Mouse (Mus musculus) liver, adult 2 months (tissue): ENCODE results near the gene Mxd3. TPM values are rescaled to one million over a fixed set of nuclear protein-coding genes. Genes with fewer than 3 reads are reported as not detected.
A peak's percentile ranks its signal among the peaks of the same experiment; 100 is the strongest.

ENCODE experiments used
- DNase-seq: peaks from one replicate; pipeline ENCODE4 v3.0.0-alpha.2; 2011; ENCODE audit warnings: low read depth, low spot score; ENCODE audit errors: extremely low read depth
- H3K27ac ChIP-seq: fragments of 200-500 bp; replicated peaks from 2 replicates; pipeline ENCODE4 v1.5.1; 2012; ENCODE audit warnings: low read depth, mild to moderate bottlenecking, control low read depth, inconsistent platforms, low read length; ENCODE audit not compliant: insufficient read depth
- H3K27me3 ChIP-seq: fragments of 200-500 bp; 2 replicates; pipeline ENCODE4 v1.6.1; 2012; ENCODE audit warnings: mild to moderate bottlenecking, moderate library complexity, low read length, inconsistent platforms; ENCODE audit not compliant: control insufficient read depth, insufficient read depth
- H3K36me3 ChIP-seq: fragments of 200-500 bp; 2 replicates; pipeline ENCODE4 v1.6.1; 2012; ENCODE audit warnings: low read length, inconsistent platforms; ENCODE audit not compliant: control insufficient read depth, insufficient read depth
- H3K4me1 ChIP-seq: fragments of 200-500 bp; 2 replicates; pipeline ENCODE4 v1.6.1; 2011; ENCODE audit warnings: low read length; ENCODE audit not compliant: control insufficient read depth, insufficient read depth
- H3K4me3 ChIP-seq: fragments of 200-500 bp; 2 replicates; pipeline ENCODE4 v1.5.1; 2011; ENCODE audit warnings: low read depth, mild to moderate bottlenecking, control low read depth, low read length, moderate library complexity; ENCODE audit not compliant: insufficient read depth
- H3K79me2 ChIP-seq: fragments of 200-500 bp; 2 replicates; pipeline ENCODE4 v1.6.1; 2012; ENCODE audit warnings: inconsistent platforms, mild to moderate bottlenecking, low read length, moderate library complexity; ENCODE audit not compliant: control insufficient read depth, insufficient read depth
- H3K9ac ChIP-seq: fragments of 200-500 bp; 2 replicates; pipeline ENCODE4 v1.6.1; 2012; ENCODE audit warnings: low read depth, mild to moderate bottlenecking, control low read depth, inconsistent platforms, low read length
- CTCF ChIP-seq: fragments of 200-500 bp; IDR thresholded peaks from 2 replicates; pipeline ENCODE4 v1.5.1; 2011; ENCODE audit warnings: low read depth, low read length, control low read depth
- POLR2A ChIP-seq: fragments of 200-500 bp; IDR thresholded peaks from 2 replicates; pipeline ENCODE4 v1.6.1; 2011; ENCODE audit warnings: low read length, control low read depth; ENCODE audit not compliant: insufficient read depth; ENCODE audit errors: extremely low read depth
- WGBS: fragments of 180-500 bp; shearing (Covaris S2); methylation state at CpG from one replicate; pipeline ENCODE4 v1.1.7; 2018; 5-methylcytosine and 5-hydroxymethylcytosine counted together
- polyA plus RNA-seq: library from polyadenylated mRNA; depleted of rRNA; stranded (reverse); fragments of >200 nt; gene quantifications from 2 replicates; pipeline ENCODE4 v1.2.3, GENCODE M21; 2012
- total RNA-seq: library from RNA; depleted of rRNA; stranded (reverse); fragments of >200 nt; gene quantifications from 2 replicates; pipeline ENCODE4 v1.2.3, GENCODE M21; 2014

The Mxd3 gene
- total and polyA plus RNA-seq, 2 experiments = 0.27 TPM; not detected in 1

DNA sequence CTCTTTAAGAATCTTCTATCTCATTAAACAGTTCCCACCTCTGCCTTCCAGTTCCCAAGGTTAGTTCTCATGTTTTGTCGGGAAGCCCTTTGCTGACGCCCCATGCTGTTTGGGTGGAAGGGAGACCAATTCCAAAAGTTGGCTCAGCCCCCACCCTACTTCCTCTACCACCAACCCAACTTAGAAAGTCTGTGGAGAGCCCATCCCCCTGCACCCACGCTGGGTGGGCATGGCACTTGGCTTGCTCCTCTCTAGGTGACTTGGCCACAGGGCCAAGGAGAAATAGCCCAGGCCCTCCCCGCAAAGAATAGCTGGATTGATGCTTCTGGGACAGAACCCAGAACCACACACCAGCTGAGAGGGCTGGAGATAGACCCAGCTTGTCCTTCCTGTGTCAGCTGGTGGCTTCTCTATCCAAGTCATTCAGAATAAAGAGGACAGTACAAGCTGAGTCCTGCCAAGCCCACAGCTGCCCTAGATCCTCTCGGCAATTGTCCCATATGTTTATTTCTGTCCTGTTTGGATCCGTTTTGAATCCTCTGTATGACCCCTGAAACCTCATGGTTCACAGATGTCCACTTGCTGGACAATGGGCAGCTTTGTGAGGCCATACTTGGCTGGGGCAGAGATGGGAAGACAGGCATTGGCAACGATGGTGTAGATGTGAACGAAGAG, 41.5 kb upstream of the Mxd3 start:
- no peak overlapping the region for H3K27ac ChIP-seq
- DNase-seq = no peak
- no peaks in the 10 kb centered on the region for H3K27me3 ChIP-seq
- WGBS = 83% methylated on average over 8 of the region's 8 CpGs
- H3K9ac ChIP-seq = no peak overlapping the region
- H3K4me3 ChIP-seq = no peak overlapping the region
- TF ChIP-seq CTCF (no peak), POLR2A (no peak)
- peaks cover 4% of the 10 kb centered on the region; the same call in 1 of the 2 replicates for H3K4me1 ChIP-seq
- no peaks in the 10 kb centered on the region for H3K36me3 ChIP-seq
- H3K79me2 ChIP-seq = no peaks in the 10 kb centered on the region

DNA sequence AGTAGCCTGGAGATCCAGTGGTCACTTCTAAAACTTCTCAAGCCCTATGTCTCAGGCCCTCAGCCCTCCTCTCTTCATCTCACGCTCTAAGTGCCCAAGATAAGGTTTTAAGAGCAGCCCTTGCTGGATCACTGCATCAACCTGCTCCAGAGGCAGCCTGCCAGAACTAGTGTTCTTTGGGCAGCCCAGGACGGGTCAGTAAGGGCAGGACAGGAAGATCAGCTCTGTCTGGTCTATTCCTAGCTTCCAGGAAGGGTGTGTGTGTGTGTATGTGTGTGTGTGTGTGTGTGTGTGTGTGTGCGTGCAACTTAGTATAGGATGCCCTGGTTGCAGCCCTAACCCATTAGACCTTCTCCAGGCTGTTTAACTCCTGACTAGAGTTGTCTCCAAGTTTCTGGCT, 40.6 kb upstream of the Mxd3 start:
- no peaks in the 10 kb centered on the region for H3K79me2 ChIP-seq
- no peaks in the 10 kb centered on the region for H3K27me3 ChIP-seq
- WGBS = 44% methylated on average over 3 of the region's 3 CpGs
- DNase-seq = no peak
- H3K9ac ChIP-seq = no peak overlapping the region
- no peak overlapping the region for H3K27ac ChIP-seq
- no peak overlapping the region for H3K4me3 ChIP-seq
- no peak for TF ChIP-seq CTCF
- TF ChIP-seq POLR2A = no peak
- peaks cover 2% of the 10 kb centered on the region; the same call in 1 of the 2 replicates for H3K4me1 ChIP-seq
- no peaks in the 10 kb centered on the region for H3K36me3 ChIP-seq

DNA sequence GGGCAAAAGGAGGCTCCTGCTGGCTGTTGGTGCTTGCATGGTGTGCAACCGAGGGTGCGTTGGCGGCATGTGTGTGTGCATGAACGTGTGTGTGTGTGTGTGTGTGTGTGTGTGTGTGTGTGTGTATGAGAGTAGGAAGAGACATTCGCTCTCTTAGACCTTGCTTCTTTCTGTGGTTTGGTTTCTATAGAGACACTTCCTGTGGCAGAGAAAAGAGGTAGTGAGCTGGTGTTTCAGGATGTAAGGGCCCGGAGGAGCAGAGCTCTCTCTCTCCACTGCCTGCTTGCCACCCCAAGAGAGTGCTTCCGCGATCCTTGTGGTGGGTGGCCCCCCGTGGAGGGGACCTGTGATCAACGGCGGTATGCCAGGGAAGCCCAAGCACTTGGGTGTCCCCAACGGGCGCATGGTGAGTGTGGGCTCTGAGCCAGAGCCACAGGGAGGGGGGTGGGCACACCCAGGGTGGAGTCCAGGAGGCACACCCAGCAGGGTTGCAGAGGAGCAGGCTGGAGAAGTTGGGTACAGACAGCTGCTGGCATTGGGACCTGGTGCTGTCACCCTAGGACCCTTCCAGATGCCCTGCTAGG, 40.0 kb upstream of the Mxd3 start, which contains the start of gene Rgs14:
Gene Rgs14 (plus strand): TSS at position 202 of the 584 bp plus-strand sequence.
- H3K36me3 ChIP-seq = no peaks in the 10 kb centered on the region
- TF ChIP-seq POLR2A = no peak
- no peak for TF ChIP-seq CTCF
- 67% methylated on average over 13 of the region's 13 CpGs for WGBS
- H3K9ac ChIP-seq = peak within 1 kb of the TSS; percentile 50
- H3K27ac ChIP-seq = no peak within 1 kb of the TSS
- H3K27me3 ChIP-seq = no peaks in the 10 kb centered on the region
- DNase-seq = peak; percentile 31
- no peaks in the 10 kb centered on the region for H3K79me2 ChIP-seq
- peak within 1 kb of the TSS; percentile 54 for H3K4me3 ChIP-seq
- peaks cover 2% of the 10 kb centered on the region; the same call in 1 of the 2 replicates for H3K4me1 ChIP-seq

DNA sequence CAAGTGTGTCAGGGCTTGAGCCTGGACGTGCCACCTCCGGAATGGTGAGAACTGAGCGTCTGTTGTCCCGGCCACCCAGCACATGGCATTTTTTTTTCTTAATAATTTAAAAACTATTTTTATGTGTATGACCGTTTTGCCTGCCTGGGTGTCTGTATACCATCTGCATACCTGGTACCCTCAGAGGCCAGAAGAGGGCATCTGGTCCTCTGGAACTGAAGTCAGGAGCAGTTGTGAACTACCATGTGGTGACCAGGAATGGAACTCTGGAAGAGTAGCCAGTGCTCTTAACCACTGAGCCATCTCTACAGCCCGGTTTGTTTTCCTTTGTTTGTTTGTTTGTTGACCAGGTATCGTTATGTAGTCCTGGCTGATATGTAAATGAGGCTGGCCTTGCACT, 38.8 kb upstream of the Mxd3 start:
- no peak overlapping the region for H3K9ac ChIP-seq
- DNase-seq = no peak
- no peaks in the 10 kb centered on the region for H3K27me3 ChIP-seq
- H3K79me2 ChIP-seq = no peaks in the 10 kb centered on the region
- H3K4me3 ChIP-seq = no peak overlapping the region
- 82% methylated on average over 7 of the region's 7 CpGs for WGBS
- H3K27ac ChIP-seq = no peak overlapping the region
- no peaks in the 10 kb centered on the region for H3K36me3 ChIP-seq
- peaks cover 2% of the 10 kb centered on the region; the same call in 1 of the 2 replicates for H3K4me1 ChIP-seq
- TF ChIP-seq CTCF (0 out of 2 replicates have a peak, but pooled peaks have one; percentile 13), POLR2A (no peak)

DNA sequence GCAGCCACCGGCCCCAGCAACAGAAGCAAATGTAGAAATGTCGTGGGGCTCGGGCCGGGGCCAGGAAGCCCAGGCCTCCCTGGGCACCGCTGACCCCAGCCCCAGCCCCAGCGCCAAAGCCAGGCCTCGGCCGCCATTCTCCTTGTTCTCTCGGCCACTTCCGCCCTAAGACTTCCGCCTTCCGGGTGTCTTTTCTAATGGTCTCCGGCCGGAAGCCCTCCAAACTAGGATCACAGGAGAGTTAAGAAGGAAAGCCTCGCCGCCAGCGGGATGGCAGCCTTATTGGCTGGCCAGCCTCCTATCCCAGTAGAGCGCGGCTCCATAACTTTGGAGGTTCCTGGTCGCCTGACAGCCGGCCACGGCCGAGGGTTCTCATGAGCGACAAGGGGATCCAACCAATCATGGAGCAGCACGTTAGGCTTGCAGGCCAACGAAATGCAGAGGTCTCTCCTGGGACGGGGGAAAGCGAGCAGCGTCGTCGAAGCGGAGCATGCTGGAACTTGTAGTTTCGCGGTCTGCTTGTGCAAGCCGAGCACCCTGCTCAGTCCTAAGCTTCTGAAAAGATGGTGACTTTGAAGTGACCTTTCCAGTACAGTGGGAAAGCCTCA, 32.9 kb upstream of the Mxd3 start, which contains the start of gene Lman2:
Gene Lman2 (minus strand): TSS at position 331 of the 608 bp plus-strand sequence.
- Histone ChIP-seq H3K27ac (peak within 1 kb of the TSS; percentile 85), H3K9ac (peak within 1 kb of the TSS; percentile 90), H3K27me3 (no peaks in the 10 kb centered on the region), H3K4me3 (peak within 1 kb of the TSS; percentile 85), H3K4me1 (peaks cover 10% of the 10 kb centered on the region), H3K79me2 (peaks cover 31% of the 10 kb centered on the region), H3K36me3 (peaks cover 20% of the 10 kb centered on the region)
- peak; percentile 99 for DNase-seq
- no peak for TF ChIP-seq CTCF
- TF ChIP-seq POLR2A = peak; percentile 84
- under 1% methylated on average over 35 of the region's 35 CpGs for WGBS
